Mouse (Mus musculus) CH12.LX (cell line): ENCODE measurements around the gene Slc16a5.

Experiments used
- CHD2 ChIP-seq: IDR thresholded peaks from 2 replicates; pipeline ENCODE4 v1.6.1; 2011; ENCODE audit warnings: low read length, improper control_type of control experiment
- CTCF ChIP-seq, 2 experiments: IDR thresholded peaks in 1 of 2; conservative IDR thresholded peaks in 1 of 2; 2 replicates each; pipeline ENCODE4 v1.5.1; 2011 to 2012; ENCODE audit warnings: low read depth in 2 of 2, low read length in 2 of 2, improper control_type of control experiment in 1 of 2, inconsistent platforms in 1 of 2, mild to moderate bottlenecking in 1 of 2, moderate library complexity in 1 of 2
- JUND ChIP-seq: conservative IDR thresholded peaks from 2 replicates; pipeline ENCODE4 v1.6.1; 2011; ENCODE audit warnings: low read depth, low read length, improper control_type of control experiment
- POLR2A ChIP-seq: IDR thresholded peaks from 2 replicates; pipeline ENCODE4 v1.6.1; 2011; ENCODE audit warnings: low read depth, mild to moderate bottlenecking, improper control_type of control experiment, low read length
- ZMIZ1 ChIP-seq: IDR thresholded peaks from 2 replicates; pipeline ENCODE4 v1.6.1; 2012; ENCODE audit warnings: low read depth, mild to moderate bottlenecking, inconsistent platforms, low read length, improper control_type of control experiment

DNA sequence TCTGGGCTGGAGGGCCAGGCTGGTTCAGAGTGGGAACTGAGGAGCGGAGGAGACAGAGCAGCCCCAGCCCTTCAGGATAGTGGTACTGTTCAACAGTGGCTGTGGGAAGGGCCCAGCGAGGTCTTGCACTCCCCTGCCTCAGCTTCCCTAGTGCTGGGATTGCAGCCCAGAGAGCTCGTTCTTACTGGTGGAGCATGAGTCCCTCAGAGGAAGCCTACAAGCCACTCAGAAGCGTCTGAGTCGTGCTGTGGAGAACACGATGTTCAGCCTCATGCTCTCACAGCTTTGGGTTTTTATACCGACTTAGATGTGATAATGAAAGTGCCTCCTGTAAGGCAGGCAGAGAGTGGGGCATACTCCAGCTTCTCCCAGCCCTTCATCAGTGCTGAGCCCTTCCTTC lies 37.6 kb upstream of the Slc16a5 start:
- TF ChIP-seq POLR2A (no peak), ZMIZ1 (no peak), JUND (no peak), CTCF (conservative IDR thresholded peaks at IDR 0.05 in 1 of 2, IDR thresholded peaks at IDR 0.05 in 1 of 2; ENCODE audit: low read depth in 2 of 2, low read length in 2 of 2) (no peak), CHD2 (no peak)
